Mouse (Mus musculus) ES-E14 (cell line): ENCODE results near the gene Slc9b1.

ENCODE experiments used
- CHD2 ChIP-seq: IDR thresholded peaks from 2 replicates; pipeline ENCODE4 v1.6.1; 2014; ENCODE audit warnings: mild to moderate bottlenecking, low read depth, low read length, inconsistent platforms
- HCFC1 ChIP-seq: IDR thresholded peaks from 2 replicates; pipeline ENCODE4 v1.6.1; 2012; ENCODE audit warnings: low read length, inconsistent platforms, borderline replicate concordance; ENCODE audit not compliant: insufficient read depth
- ZC3H11A ChIP-seq: IDR thresholded peaks from 2 replicates; pipeline ENCODE4 v1.6.1; 2012; ENCODE audit warnings: low read depth, mild to moderate bottlenecking, inconsistent platforms, low read length, borderline replicate concordance
- ZNF384 ChIP-seq: IDR thresholded peaks from 2 replicates; pipeline ENCODE4 v1.6.1; 2012; ENCODE audit warnings: low read depth, low read length, inconsistent platforms

DNA sequence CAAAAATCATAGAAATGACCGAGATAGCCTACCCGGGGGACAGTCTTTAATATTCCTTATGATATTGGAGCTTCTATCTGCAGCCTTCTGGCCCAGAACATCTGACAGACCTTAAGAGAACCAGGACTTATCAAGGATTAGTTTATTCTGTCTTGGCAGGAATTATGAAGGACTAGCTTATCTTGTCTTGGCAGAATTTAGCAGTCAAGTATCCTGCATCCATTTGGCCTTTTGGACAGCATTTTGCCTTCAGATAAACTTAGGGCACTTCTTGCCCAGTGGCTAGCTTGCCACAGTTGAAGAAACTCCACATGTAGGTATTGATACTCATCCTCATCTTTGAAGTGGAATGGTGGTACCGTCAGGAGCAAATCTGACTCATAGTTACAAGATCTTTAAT lies 4.0 kb downstream of the Slc9b1 start:
- TF ChIP-seq ZC3H11A (no peak), HCFC1 (no peak), CHD2 (no peak), ZNF384 (no peak)
